Mouse (Mus musculus): ENCODE measurements at regions not wholly inside any gene's neighbourhood (a gene's known extent, or its start where the extent isn't known, plus 50 kb on each side); places are given as distances from the start of the nearest gene placed in this dataset.
"Not testable (repeated sequence)": the region's sequence is repeated elsewhere in the genome, so short reads cannot be mapped to it uniquely, and the experiment has no call there.

DNA sequence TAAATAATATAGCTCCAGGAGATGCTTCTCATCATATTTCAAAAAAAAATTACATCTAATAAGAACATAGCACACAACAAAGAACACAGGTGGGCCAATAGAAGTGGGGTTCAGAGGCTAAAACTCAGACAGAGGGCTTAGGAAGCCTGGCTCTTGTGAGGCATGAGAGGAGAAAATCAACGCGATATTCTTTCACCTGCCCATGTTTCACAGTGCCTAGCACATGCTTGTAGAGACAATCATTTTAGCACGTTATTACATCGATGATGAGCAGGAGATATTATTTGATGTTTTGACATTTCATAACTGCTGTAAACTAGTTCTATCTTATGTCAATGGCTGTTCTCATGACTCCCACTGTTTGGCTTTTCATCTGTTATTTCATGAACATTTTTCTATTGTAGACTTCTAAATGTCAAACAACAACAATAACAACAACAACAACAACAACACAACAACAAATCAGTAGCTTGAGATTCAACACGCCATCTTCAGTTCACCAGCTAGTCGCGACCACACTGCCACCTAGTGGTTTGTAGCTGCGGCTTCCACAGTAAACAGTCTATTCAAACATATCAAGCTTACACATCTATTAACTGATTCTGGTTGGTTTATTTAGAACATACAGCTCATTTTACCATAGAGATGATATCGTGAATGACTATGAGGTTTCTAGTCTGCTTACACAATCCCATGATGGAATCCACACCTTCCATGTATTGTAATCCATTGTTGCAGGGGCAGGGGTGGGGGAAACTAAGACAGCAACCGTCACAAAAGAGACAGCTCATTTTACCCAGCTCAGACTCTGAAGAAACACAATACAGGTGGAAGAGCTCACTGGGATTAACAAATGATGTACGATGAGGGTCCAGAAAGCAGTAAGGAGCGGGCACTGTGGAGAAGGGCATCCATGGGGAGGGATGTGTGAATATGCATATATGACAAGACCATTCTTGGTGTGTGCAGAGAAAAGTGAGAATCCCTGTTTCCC is 60.5 kb upstream of the Tmem200a start:
- TF ChIP-seq CTCF (IDR thresholded peaks at IDR 0.05; ENCODE audit: borderline replicate concordance, insufficient read depth, low read length) (peak; percentile 79), POLR2A (IDR thresholded peaks at IDR 0.05; ENCODE audit: low read depth, low read length) (no peak)
- Histone ChIP-seq H3K27ac (ENCODE audit: insufficient read depth, low read length) (no peak overlapping the region), H3K4me3 (ENCODE audit: insufficient read depth, low read length) (no peak overlapping the region), H3K4me1 (ENCODE audit: control insufficient read depth, insufficient read depth, low read length) (no peaks in the 10 kb centered on the region)

DNA sequence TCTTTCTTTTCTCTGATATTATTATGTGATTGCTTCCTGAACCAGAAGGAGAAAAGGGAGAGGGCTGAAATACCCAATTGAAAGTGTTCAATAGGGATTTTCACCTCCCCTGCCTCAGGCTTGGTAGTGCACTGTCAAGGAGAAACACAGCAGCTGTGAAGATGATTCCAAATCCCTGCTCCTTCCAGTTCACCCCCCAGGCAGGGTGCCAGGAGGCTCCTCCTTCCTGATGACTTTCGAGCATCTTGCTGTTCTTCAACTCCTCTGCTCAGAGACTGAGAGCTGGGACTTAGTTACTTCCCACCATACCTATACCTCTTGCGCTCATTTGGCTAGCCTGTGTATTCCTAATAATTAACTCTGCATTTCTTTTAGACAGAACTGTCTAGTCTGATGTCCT is 73.7 kb upstream of the Tmem200a start:
- TF ChIP-seq CTCF (IDR thresholded peaks at IDR 0.05; ENCODE audit: borderline replicate concordance, insufficient read depth, low read length) = no peak
- no peak for TF ChIP-seq POLR2A (IDR thresholded peaks at IDR 0.05; ENCODE audit: low read depth, low read length)
- no peaks in the 10 kb centered on the region for H3K4me1 ChIP-seq (ENCODE audit: control insufficient read depth, insufficient read depth, low read length)
- H3K27ac ChIP-seq (ENCODE audit: insufficient read depth, low read length) = no peak overlapping the region
- no peak overlapping the region for H3K4me3 ChIP-seq (ENCODE audit: insufficient read depth, low read length)

DNA sequence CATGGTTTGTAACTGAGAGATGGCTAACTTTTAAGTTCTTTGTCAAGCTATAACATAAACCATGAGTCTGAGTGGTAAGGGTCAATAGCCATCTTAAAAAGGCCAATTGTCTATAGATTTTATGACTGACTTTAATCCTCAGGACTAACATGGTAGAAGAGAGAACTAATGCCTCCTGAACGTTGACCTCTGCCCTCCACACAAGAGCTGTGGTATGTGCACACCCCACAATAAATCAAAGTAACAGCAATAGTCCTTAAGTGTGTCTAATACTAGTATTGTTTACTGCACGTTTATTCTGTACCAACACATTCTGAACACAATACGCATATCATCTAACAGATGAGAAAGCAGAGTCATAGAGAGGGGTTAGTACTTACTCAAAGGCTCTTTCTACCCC is 70.7 kb upstream of the Samd3 start:
- H3K27ac ChIP-seq (ENCODE audit: insufficient read depth, low read length) = no peak overlapping the region
- TF ChIP-seq POLR2A (IDR thresholded peaks at IDR 0.05; ENCODE audit: low read depth, low read length) (no peak), CTCF (IDR thresholded peaks at IDR 0.05; ENCODE audit: borderline replicate concordance, insufficient read depth, low read length) (no peak)

DNA sequence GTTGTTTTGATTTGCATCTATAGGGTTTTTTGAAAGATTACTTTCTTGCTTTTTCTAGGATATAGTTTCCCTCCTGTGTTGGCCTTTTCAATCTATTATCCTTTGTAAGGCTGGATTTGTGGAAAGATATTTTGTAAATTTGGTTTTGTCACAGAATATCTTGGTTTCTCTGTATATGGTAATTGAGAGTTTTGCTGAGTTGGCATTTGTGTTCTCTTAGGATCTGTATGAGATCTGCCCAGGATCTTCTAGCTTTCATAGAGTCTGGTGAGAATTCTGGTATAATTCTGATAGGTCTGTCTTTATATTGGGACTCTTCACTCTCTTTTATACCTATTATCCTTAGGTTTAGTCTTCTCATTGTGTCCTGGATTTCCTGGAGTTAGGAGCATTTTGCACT is 68.4 kb upstream of the Samd3 start:
- not testable (repeated sequence) for H3K27ac ChIP-seq (ENCODE audit: insufficient read depth, low read length); H3K4me3 ChIP-seq (ENCODE audit: insufficient read depth, low read length); H3K4me1 ChIP-seq (ENCODE audit: control insufficient read depth, insufficient read depth, low read length)

More for the DNA sequence above, 70.7 kb upstream of the Samd3 start:
- H3K4me1 ChIP-seq (ENCODE audit: control insufficient read depth, insufficient read depth, low read length) = no peaks in the 10 kb centered on the region
- no peak overlapping the region for H3K4me3 ChIP-seq (ENCODE audit: insufficient read depth, low read length)

DNA sequence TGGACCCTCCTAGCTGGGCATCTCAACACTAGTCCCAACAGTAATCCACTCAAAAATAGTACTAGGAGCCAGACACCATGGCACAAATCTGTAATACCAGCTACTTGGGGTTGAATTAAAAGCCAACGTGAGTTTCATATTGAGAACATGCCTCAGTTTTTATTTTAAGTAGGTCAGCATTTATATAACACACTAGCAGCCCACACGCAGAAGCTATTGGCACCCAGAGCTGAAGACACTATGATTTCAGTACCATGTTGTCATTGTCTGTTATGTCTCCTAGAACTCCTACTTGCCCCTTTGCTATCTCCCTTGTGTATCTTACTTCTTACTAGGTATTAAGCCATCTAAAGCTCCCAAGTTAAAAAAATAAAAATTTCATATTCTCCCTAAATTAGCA is 65.0 kb upstream of the Samd3 start:
- Histone ChIP-seq H3K27ac (ENCODE audit: insufficient read depth, low read length) (no peak overlapping the region), H3K4me1 (ENCODE audit: control insufficient read depth, insufficient read depth, low read length) (no peaks in the 10 kb centered on the region), H3K4me3 (ENCODE audit: insufficient read depth, low read length) (no peak overlapping the region)
- TF ChIP-seq POLR2A (IDR thresholded peaks at IDR 0.05; ENCODE audit: low read depth, low read length) = no peak
- no peak for TF ChIP-seq CTCF (IDR thresholded peaks at IDR 0.05; ENCODE audit: borderline replicate concordance, insufficient read depth, low read length)

DNA sequence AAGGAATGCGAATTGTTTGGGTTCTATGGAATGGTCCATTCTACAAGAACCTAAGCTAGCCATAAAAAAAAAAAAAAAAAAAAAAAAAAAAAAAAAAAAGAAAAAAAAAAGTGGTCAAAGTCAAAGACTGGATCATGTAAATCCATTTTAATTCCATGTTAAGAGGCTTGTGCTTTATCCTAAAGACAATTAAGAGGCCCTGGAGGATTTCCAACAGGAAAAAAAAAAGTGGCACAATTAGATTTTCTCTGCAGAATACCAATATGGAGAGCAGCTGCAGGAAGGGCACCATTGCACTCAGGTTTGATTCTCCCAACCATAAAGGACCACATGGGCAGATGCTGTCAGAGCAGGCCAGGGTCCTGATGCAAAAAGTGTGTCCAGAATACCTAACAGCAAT is 51.9 kb upstream of the Samd3 start:
- TF ChIP-seq CTCF (IDR thresholded peaks at IDR 0.05; ENCODE audit: borderline replicate concordance, insufficient read depth, low read length) (no peak), POLR2A (IDR thresholded peaks at IDR 0.05; ENCODE audit: low read depth, low read length) (no peak)
- Histone ChIP-seq H3K4me1 (ENCODE audit: control insufficient read depth, insufficient read depth, low read length) (no peaks in the 10 kb centered on the region), H3K4me3 (ENCODE audit: insufficient read depth, low read length) (no peak overlapping the region), H3K27ac (ENCODE audit: insufficient read depth, low read length) (no peak overlapping the region)

DNA sequence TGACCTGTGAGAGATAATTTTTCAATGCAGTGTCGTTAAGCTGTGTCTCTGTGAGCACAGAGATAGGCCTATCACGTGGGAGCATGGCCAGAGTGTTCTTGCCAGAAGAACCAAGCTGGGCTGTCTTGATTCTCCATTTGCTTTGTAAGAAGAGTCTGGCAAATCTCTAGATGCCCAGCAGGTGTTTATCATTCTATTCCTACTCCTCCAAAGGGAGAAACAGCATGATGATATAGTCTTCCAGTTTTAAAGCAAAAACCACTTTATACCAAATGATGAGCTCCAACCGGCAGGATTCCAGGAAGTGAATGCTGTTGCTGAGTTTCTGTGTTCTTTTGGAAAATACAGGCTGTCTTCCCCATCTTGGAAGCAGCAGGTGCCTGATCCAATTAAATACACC is 51.2 kb upstream of the Samd3 start:
- H3K4me1 ChIP-seq (ENCODE audit: control insufficient read depth, insufficient read depth, low read length) = no peaks in the 10 kb centered on the region
- TF ChIP-seq CTCF (IDR thresholded peaks at IDR 0.05; ENCODE audit: borderline replicate concordance, insufficient read depth, low read length) (no peak), POLR2A (IDR thresholded peaks at IDR 0.05; ENCODE audit: low read depth, low read length) (no peak)
- H3K27ac ChIP-seq (ENCODE audit: insufficient read depth, low read length) = no peak overlapping the region
- no peak overlapping the region for H3K4me3 ChIP-seq (ENCODE audit: insufficient read depth, low read length)

Data from embryonic fibroblast, embryonic 13.5 days (primary cell).